Mouse (Mus musculus) spleen, adult 10 weeks (tissue): ENCODE measurements around the gene Vmn1r38. TPM values are rescaled to one million over a fixed set of nuclear protein-coding genes. Genes with fewer than 3 reads are reported as not detected.

ENCODE experiments used
- polyA plus RNA-seq: library from polyadenylated mRNA; stranded (reverse); fragments of 350-450 nt; fragmentation: Illumina TruSeq; extraction: RNeasy Lipid Tissue Mini Kit (QIAGEN cat#74804); gene quantifications from one replicate; pipeline ENCODE4 v1.2.3, GENCODE M21; 2015; ENCODE audit warnings: low replicate concordance; ENCODE audit not compliant: insufficient read depth

Vmn1r38 gene
- polyA plus RNA-seq, result not detected

DNA sequence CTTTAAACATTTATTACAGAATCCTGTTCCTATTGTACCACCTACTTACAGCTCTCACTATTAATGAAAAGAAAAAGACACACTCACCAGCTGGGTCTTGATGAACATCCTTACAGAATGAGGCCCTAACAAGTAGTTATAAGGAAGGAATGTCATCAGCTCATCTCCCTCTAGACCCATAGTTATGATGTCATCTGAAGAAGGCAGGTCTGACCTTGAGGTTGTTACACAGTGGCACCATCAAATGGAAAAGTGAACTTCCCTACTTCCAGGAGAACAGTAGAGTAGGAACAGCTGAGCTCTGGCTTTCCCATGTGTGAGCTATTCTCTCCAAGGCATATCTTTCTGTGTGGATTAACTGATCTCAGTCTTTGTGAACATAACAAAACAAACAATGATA is at the start of gene Vmn1r38:
Gene Vmn1r38, minus strand, starts transcription at position 101 of the 400 bp plus-strand sequence.

DNA sequence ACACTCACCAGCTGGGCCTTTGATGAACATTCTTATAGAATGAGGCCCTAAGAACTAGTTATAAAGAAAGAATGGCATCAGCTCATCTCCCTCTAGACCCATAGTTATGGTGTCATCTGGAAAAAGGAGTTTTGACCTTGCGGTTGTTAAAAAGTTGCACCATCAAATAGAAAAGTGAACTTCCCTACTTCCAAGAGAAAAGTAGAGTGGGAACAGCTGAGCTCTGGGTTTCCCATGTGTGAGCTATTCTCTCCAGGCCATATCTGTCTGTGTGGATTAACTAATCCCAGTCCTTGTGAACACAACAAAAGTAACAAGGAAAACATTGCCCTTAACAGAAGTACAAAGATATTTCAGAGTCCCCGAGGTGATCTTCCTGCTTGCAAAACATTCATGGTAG is 28.1 kb upstream of the Vmn1r38 start, which contains the start of gene Vmn1r39:
Gene Vmn1r39, minus strand, starts transcription at position 101 of the 400 bp plus-strand sequence.

GRCm38 (mm10) chr6:66729082-66729481 is 53.3 kb downstream of the Vmn1r38 start, which contains the start of gene Vmn1r37:
Vmn1r37 (plus strand) TSS chr6:66729382.

Other genes with a start within 250 kb of the Vmn1r38 start
- 42.8 TPM for gene Mad2l1, start 247.2 kb downstream of the Vmn1r38 start, polyA plus RNA-seq
- not detected for gene Vmn1r32, start 222.5 kb downstream of the Vmn1r38 start, polyA plus RNA-seq
- not detected for gene Vmn1r33, start 164.3 kb downstream of the Vmn1r38 start, polyA plus RNA-seq
- gene Vmn1r34, start 138.7 kb downstream of the Vmn1r38 start, polyA plus RNA-seq, result not detected
- gene Vmn1r35, start 96.7 kb downstream of the Vmn1r38 start, polyA plus RNA-seq, result not detected
- not detected for gene Vmn1r36, start 63.5 kb downstream of the Vmn1r38 start, polyA plus RNA-seq
- not detected for gene Vmn1r37, start 53.2 kb downstream of the Vmn1r38 start, polyA plus RNA-seq
- gene Vmn1r39, start 28.0 kb upstream of the Vmn1r38 start, polyA plus RNA-seq, result not detected
- 43.4 TPM for gene Gng12, start 113.8 kb upstream of the Vmn1r38 start, polyA plus RNA-seq